Mouse (Mus musculus): ENCODE data around the gene Ankrd1. TPM values are rescaled to one million over a fixed set of nuclear protein-coding genes. Genes with fewer than 3 reads are reported as not detected.

The Ankrd1 gene
- polyA plus RNA-seq (2017; shearing (Covaris generic)): not detected

DNA sequence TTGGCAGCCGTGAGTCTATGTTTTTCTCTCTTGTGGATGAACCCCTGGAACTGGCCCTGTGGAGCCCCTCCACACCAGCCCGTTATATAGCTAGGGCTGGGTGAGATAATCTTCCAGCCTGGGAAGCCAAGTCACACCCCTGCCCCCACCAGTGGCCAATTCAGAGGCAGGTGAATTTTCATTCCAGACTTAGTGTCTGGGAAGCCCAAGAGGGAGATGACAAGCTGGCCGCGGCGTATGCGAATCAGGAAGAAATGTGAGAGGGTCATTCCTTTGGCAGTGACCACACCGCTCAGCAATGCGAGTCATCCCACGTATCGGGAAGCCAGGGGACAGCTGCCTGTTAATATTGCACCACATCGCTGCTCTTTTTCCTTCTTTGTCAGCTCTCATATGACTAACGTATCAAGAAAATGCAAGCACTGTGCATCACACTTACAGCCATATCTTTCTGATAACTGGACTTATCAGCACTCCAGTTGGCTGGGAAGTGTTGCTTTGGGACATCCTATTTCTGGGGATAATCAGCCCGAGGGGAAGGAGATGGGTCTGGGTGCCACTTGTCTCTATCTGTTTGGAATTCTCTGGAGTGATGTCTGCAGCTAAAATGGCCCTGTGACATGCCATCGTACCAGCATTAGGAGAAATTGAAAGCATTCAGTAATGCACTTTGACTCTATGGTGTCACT lies at the start of gene Ankrd1:
Gene Ankrd1 (minus strand): TSS at position 317 of the 689 bp plus-strand sequence.
- no peak for ATAC-seq

DNA sequence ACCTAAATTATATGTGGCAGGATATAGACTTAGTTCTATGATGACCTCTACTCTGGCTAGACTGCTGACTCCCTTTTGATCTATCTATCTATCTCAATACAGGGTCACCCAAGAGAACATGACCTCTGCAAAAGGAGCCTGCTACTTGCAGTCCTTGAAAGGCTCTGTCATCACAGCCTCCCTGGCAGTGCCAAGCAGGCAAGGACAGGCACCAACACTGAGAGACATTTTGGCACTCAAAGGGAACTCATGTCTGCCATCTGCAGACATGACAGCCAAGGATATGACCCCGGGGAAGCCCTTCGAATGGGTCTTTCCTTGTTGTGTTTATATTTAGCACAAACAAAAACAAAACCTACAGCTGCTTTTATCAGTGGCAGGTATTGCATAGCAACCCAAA lies 49.2 kb upstream of the Ankrd1 start:
- ATAC-seq: no peak

DNA sequence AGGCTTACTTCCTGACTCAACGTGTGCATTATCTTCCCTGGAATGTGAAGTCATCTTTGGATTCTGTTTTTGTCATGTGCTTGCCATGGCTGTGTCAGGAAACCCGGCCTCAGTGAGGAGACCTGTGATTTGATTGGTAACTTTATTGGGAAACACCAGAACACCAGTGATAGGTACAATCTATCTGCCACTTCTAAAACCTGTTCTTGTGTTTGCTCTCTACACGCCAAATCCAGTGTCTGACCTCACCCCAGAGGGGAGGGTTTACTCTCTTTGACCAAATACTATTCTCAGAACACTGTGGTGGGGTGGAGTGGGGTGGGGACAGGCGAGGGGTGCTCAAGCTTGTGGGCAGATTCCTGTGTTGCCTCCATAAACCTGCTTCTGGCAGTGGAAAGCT lies 48.2 kb upstream of the Ankrd1 start:
- ATAC-seq: no peak

DNA sequence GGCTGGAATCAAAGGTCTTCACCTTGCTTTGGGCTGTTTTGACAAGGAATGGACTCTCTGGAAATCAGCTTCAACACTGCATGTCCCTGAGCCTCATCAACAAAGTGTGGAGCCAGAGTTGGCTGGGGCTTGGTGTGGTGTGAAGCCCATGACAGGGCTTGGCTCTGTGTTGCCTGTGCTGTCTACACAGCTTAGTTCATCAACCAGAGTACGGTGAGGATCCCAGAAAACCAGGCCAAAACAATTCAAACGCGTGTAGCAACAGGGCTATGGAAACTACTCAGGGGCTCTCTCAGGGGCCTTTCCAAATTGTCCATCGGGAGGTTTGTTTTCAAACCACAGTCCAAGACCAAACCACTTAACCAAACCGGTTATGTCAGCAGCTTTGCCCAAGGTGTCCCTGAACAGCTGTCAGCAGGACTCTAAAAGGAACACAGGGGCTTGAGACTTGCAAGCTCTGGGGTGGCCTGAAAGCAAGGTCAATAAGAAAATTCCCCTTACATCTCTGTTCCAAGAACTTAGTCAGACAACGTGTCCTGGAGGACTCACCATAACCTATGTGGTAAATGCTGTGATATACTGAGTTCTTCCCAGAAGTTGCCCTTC lies 47.5 kb upstream of the Ankrd1 start:
- no peak for ATAC-seq

DNA sequence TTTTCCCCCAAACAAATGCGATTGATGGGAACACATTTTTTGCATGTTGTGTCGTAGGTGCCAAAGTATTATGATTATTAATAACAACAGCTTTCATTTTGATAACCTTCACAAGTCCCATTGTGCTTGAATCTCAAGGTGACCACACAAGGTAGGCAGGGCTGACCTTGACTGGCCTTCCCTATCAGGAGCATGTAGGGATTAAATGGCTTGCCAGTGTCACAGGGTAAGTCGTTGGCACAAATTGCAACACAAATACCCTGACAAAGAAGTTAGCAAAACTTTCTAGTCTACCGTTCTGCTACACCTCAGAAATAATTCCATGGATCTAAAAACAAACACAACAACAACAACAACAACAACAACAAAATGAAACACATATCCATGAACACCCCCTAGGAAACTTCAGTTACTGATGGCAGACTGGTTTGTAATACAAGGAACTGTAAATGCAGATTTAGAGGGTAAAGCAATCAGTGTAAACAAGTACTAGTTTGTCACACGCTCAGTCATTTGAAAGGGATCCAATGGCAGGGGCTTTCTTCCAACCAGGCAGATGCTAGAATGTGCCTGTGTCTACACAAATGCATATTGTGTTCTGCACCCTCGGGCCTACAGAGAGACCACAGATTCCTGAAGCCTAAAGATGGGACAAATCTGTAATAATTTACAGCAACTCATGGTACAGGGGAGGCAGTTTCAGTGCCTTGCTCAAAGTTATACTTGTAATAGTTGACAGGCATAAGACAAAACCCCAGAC lies 46.7 kb upstream of the Ankrd1 start:
- ATAC-seq: no peak

DNA sequence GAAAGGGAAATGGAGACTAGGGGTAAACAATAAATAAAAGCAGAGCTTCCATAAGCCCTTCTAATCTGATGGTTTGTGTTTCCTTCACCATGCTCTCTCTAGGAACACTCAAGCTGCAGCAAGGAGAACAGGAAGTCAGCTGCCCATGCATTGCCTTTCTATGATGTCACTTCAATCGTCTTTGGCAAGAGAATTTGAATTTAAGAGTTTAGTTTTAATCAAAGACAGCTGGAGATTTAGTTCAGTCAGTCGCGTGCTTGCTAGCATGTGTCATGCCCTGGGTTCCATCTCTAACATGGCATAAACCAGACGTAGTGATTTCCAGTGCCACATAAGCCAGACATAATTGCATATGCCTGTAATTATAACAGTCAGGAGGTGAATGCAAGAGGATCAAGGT lies 45.5 kb upstream of the Ankrd1 start:
- no peak for ATAC-seq

DNA sequence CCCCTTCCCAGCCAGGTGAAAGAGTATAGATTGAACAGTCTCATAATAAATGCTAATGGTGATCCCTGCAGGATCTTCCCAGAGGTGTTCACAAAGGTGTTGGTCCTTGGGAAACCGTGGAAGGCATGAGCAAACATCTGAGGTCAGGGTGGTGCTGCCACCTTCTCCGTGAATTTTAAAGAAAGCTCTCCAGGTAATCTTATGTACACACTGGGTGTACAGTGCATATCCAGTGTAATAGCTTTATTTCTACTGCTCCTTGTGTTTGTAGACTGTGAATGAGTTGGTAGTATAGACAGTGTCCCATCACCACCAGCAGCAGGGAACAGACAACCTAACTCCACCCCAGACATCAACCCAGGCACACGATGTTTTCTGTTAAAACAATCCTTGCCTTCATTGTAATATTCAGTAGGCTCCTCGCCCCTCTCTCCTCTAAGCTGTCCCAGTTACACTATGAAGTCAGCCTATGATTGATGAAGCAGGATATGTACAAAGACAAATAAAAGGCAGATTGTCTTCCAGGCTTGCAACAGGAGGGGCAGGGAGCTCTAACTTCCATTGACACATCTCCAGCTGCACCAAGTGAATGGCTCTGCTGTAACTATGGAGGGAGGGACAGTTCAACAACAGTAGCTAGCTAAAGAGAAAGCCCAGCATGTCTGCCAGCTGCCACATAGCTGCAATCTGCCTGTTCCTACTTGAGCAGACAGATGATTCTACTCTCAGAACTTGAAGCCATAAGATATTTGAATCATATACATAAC lies 30.5 kb upstream of the Ankrd1 start:
- ATAC-seq: no peak

DNA sequence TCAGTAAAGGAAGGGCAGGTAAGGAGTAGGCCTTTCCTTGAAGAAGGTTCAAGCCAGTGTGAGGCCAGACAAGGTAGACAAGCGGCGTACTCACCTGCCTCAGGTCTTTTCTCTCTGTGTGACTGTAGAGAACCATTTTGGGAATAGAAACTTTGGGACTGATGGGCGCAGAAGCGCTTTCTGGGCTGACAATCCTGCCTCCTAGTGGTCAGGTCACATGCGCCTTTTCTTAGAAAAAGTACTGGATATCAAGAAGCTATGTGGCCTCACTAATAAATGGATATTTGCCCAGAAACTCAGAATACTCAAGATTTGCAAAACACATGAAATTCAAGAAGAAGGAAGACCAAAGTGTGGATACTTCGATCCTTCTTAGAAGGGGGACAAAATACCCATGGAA lies 28.7 kb upstream of the Ankrd1 start:
- no peak for ATAC-seq

DNA sequence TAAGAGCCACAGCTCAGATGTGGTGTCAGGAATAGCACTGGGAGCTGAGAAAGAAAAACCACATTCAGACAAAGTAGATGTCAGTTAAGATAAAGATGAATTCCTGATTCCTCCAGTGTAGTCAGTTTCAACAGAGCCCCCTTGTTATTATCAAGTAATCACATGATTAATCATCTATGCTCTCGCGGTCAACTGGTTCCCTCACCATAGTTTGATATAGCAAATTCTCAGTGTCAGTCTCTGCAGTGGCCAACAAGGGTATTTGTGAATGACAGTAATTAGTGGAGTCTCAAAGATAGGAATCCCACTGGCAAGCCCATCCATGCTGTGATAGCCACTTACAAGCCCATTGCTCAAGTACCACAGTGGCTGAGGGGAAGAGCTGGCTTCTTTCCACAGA lies 23.7 kb upstream of the Ankrd1 start:
- no peak for ATAC-seq

DNA sequence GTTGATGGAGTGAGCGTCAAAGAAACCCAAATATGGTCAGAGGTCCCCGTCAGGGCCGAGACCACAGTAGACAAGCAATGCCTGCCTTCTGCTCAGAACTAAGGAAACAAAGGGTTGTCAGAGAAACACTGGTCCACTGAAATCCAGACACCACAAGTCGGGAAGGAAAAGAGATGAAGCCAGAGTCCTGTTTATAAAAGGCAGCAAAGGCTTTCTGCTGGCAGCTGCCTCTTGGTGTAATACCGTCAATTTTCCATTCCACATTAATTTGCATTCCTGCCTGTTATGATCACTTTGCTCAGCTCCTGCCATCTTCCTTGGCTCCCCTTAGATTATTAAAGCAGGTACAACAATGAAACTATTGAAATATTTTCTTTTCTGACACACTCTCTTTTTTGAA lies 13.8 kb upstream of the Ankrd1 start:
- ATAC-seq: no peak

DNA sequence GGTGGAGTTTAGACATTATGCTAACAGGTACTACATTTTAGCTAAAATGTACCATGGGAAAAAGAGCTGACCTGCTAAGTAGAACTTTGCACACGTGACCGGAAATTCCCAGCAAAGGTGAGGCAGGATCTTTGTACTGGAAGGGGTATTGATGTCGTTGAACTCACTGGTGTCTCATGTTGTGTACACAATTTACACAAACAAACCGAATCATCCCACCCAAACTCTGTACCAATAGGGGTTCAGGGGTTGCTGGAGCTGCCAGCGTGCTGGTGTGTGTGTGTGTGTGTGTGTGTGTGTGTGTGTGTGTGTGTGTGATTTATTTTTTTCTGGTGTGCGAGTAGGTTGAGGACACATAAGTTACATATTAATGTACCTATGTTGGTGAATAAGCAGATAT lies 13.2 kb upstream of the Ankrd1 start:
- no peak for ATAC-seq

DNA sequence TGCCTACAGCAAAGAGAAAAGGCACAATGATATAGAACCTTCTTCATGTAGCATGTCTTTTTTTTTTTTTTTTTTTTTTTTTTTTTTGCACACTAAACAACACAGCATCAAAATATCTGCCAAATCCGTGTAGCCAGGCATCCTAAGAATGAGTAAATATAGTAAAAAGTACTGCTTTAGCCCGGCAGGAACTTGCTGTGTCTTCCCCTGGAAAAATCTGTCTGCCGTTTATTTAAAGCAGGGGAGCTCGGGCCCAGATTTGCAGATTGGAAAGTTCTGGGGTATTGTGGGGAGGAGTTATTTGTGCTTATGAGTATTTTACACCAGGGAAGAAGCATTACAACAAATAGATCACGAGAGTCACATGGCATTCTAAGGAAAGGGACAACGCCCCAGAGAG lies 12.1 kb upstream of the Ankrd1 start:
- no peak for ATAC-seq

DNA sequence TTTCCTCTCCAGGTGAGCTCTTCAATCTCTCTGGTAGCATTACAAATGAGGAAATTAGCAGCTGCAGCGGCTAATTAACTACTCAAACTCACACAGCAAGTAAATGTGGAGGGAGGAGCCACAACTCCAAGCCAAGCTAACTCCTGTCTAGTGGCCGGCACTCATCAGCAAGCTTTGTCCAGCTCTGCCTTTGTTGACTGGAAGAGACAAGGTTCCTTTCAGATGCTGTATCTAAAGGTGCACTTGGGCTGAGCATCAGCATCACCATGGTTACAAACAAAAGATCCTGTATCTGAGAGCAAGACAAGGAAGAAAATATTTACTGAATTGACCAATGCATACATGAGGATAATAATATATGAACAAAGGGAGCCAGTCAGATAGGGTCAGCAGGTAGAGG lies 10.3 kb upstream of the Ankrd1 start:
- ATAC-seq: no peak

DNA sequence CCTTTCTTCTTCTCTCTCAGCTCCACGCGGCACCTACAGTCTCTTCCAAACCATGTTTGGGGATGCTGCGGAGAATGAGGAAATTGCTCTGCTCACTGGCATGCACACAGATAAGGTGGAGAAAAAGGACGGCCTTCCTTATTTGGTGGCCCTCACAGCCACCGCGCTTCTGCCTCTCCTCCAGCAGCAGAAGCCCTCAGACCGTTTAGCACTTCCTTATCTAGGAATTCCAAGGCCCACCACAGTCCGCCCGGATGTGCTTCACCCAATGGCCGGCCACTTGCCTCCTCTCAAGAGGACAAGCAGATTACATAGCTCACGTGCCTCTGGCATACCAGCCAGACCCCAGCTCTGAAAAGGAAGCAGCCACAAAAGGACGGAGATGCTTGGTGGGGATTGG lies 9.7 kb upstream of the Ankrd1 start:
- ATAC-seq: no peak

DNA sequence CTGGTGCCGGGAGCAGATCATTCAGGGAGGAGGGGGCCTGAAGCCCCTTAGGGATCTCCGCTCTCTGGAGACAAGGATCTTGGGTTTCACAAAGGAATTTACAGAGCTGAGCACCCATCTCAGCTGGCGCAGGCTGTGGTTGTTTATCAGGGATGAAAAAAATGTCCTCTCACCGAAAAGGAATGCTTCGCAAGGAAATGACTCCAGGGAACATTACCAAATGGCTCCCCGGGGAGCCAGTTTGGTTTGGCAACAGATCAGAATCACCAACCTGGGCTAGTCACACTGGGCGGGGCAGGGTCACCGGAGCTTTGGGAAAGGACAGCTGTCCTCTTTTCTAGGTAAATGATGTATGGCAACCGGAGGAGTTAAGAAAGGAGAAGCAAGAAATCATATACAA lies 9.3 kb upstream of the Ankrd1 start:
- no peak for ATAC-seq

DNA sequence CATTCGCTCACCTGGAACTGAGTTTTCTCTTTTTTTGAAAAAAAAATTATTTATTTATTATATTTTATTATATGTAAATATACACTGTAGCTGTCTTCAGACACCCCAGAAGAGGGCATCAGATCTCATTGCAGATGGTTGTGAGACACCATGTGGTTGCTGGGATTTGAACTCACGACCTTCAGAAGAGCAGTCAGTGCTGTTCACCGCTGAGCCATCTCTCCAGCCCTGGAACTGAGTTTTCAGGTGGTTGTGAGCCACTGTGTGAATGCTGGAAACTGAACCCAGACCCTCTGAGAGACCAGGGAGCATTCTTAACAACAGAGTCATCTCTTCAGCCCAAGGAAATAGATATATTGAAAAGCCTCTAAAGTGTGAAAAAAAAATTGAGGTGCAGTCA lies 8.5 kb upstream of the Ankrd1 start:
- ATAC-seq: no peak

DNA sequence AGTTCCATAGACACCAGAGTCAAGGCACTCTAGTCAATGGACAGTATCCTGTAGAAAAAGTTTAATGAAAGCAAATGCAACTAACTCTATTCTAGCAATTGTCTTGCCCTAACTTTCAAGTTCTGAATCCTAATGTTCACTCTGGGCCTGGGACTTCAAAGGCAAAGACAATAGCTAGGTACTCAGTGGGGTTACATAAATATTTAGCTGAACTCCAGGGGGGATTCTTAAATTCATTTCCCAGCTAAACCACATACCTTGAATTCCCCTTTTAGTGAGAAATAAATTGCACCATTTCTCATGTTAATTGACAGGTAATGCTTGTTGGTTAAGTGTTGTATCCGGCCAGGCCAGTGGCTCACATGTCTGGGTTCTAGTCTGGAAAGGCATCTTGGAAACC lies 4.3 kb upstream of the Ankrd1 start:
- no peak for ATAC-seq

DNA sequence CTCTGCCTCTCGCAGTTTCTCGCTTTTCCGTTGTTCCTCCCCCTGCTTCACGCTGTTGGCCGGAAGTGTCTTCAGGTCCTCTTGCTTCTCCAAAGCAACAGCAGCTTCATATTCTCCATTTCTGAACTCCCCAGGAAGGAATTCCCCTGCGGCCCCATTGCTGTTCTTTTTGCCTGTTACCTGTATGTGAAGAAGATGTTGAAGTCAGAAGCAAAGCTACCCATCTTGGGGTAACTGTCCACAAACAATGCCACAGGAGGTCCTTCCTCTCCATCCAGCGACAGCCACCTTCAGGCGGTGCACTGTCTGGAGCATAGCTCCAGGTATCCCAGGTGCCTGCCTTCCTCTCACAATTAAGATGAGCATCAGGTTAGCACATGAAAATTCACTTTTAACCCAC lies 680 bp downstream of the Ankrd1 start:
- ATAC-seq: no peak

DNA sequence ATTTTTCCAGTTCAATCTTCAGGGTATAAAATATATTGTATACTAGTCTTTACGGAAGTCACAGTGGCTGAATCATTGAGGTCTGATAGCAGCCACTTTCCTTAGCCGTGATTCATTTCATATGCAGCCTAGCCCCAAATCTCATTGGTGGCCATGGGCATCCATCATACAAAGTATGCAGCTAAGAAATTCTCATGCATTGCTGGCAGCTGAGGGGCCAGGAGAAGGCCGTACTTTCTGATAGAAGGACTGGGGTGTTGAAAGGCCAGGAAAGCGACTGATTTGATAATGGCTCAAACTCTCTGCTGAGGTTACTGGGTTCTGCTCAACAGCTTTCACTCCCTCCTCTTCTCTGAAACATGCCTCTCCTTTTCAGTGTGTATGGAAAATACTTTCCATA lies 3.7 kb downstream of the Ankrd1 start:
- no peak for ATAC-seq

DNA sequence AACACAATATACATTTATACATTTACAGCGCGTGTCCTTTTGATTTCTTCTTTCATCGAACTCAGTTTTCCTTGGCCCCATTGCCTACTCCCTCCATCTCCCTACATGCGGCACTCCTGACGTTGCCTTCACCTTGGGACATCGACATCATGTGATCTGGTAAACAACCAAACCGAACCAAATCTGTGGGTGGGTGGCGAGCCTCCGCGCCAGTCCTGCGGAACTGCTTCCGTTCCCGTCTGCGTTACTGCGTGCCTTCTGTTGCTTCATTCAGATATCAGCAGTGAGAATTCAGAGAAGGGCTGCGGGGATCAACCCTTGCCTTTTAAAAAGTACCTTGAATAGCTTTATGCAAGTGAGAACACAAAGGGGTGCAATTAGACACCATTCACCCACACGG lies 7.9 kb downstream of the Ankrd1 start:
- ATAC-seq: no peak

DNA sequence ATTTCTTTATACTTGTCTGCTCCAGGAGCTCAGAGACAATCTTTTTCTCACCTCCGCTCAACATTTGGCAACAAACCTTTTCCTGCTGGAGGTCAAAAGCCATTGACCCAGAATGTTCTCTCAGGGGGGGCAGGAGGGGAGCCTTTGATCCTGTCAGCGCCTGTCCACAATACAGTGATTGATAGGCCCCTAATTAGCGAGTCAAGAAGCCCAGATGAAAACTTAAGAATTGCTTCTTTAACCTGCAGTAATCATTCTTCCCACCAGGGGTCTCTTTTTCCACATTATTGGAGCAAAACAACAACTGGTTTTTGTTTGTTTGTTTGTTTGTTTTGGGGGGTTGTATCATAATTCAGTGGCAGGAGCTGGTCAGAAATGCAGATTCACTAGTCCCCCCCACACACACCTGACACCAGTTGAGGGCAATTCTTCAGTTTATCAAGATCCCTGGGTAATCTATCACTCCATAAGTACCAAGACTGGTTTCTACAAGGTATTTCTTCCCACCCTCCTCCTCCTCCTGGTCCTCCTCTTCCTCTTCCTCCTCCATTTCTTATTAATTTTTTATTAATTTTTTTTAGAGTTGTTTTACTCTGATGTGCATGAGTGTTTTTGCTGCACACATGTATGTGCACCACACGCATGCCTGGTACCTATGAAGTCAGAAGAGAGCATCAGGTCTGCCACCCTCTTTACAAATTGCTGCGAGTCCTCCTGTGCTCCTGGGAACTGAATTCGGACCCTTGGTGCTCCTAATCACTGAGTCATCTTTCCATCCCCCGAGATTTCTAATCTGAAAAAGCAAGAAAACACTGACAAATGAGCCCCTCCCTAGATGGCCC lies 8.6 kb downstream of the Ankrd1 start:
- ATAC-seq: no peak

DNA sequence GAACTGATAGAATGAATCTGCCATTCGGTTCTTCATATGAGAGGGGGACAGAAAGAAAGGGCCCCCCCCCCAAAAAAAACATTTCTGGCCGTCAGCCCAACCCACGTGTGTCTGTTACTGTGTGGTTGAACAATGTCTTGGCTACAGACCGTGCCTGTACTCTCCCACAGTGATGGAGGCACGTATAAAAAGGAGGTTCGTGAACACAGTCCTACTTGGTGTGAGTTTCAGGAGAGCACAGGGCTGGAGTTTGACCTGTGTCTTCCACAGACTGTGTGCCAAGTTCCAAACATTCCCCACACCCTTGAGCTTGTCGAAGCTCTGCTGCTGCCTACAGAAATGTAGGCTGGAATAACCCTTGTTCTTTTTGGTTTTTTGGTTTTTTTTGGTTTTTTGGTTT lies 9.4 kb downstream of the Ankrd1 start:
- no peak for ATAC-seq

Measured in activated CD4-positive, CD25-positive, alpha-beta regulatory T cell, adult 4 months (primary cell).